Mouse (Mus musculus) spleen, adult 2 months (tissue): ENCODE data around the gene Gramd2. TPM values are rescaled to one million over a fixed set of nuclear protein-coding genes. Genes with fewer than 3 reads are reported as not detected.

Experiments
- DNase-seq, 2 experiments: peaks; one replicate each; pipeline versions ENCODE4 v3.0.0 to v3.0.0-alpha.2; 2012 to 2021; ENCODE audit warnings: low spot score in 2 of 2, low read depth in 1 of 2
- H3K27ac ChIP-seq: fragments of 200-500 bp; 2 replicates; pipeline ENCODE4 v1.5.1; 2012; ENCODE audit warnings: low read length, inconsistent platforms; ENCODE audit not compliant: insufficient read depth
- H3K27me3 ChIP-seq: fragments of 200-500 bp; 2 replicates; pipeline ENCODE4 v1.6.1; 2012; ENCODE audit warnings: mild to moderate bottlenecking, moderate library complexity, low read length, inconsistent platforms; ENCODE audit not compliant: control insufficient read depth, insufficient read depth
- H3K36me3 ChIP-seq: fragments of 200-500 bp; 2 replicates; pipeline ENCODE4 v1.6.1; 2012; ENCODE audit warnings: mild to moderate bottlenecking, low read length, inconsistent platforms; ENCODE audit not compliant: control insufficient read depth, insufficient read depth
- H3K4me1 ChIP-seq: fragments of 200-500 bp; 2 replicates; pipeline ENCODE4 v1.6.1; 2011; ENCODE audit warnings: inconsistent platforms; ENCODE audit not compliant: control insufficient read depth, insufficient read depth, insufficient read length
- H3K4me3 ChIP-seq: fragments of 200-500 bp; 2 replicates; pipeline ENCODE4 v1.5.1; 2011; ENCODE audit warnings: mild to moderate bottlenecking, inconsistent platforms; ENCODE audit not compliant: insufficient read depth, insufficient read length; ENCODE audit errors: extremely low read depth
- CTCF ChIP-seq: fragments of 200-500 bp; IDR thresholded peaks from 2 replicates; pipeline ENCODE4 v1.5.1; 2011; ENCODE audit warnings: mild to moderate bottlenecking, inconsistent platforms; ENCODE audit not compliant: insufficient read depth, insufficient read length, insufficient replicate concordance; ENCODE audit errors: extremely low read depth
- POLR2A ChIP-seq: fragments of 200-500 bp; IDR thresholded peaks from 2 replicates; pipeline ENCODE4 v1.6.1; 2011; ENCODE audit warnings: low read depth, low read length, inconsistent platforms
- WGBS: fragments of 180-500 bp; shearing (Covaris S2); methylation state at CpG from one replicate; pipeline ENCODE4 v1.1.7; 2018; 5-methylcytosine and 5-hydroxymethylcytosine counted together
- polyA plus RNA-seq: library from polyadenylated mRNA; depleted of rRNA; stranded (reverse); fragments of >200 nt; gene quantifications from 2 replicates; pipeline ENCODE4 v1.2.3, GENCODE M21; 2012

Gene Gramd2
- polyA plus RNA-seq, 1 experiment = 1.1 TPM

DNA sequence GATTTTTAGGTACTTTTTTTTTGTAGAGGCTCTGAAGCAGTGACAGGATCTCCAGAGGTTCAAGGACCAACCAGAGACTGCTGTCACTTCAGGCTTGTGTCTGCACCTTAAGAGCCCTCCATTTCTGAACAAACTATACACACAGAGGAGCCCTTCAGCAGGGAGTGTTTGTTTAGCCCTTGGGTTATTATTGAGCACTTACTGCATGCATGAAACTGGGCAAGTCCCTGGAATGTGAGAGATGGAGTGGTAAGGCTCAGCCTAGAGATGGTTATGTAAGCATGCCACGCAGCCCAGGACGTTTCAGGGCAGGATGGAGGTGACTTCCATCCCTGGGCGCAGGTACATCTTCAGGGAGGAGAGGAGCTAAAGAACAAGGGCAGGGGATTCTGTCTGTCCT lies 16.4 kb downstream of the Gramd2 start:
- DNase-seq = no peak
- H3K27me3 ChIP-seq = no peaks in the 10 kb centered on the region
- WGBS = 87% methylated on average over 3 of the region's 3 CpGs

DNA sequence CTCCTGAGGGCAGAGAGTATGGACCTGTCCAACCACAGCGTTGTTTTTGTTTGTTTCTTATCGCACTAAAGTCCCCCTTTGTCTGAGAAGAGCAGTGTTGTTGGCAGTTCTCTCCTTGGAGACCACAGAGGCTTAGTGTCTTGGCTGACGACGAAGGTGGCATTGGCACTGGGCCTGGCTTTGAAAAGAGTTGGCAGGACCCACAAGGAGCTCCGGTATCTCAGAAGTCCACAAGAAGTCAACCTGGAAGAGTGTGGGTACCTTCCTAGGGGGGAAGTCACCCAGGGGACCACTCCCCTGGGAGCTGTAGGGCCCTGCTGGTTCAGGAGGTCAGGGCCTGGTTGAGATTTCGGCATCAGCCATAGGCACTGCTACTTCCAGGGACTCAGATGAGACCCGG lies 21.1 kb downstream of the Gramd2 start:
- Histone ChIP-seq H3K36me3 (no peaks in the 10 kb centered on the region), H3K27ac (no peak overlapping the region), H3K27me3 (no peaks in the 10 kb centered on the region), H3K4me3 (no peak overlapping the region), H3K4me1 (no peaks in the 10 kb centered on the region)
- WGBS = 92% methylated on average over 7 of the region's 7 CpGs
- no peak for TF ChIP-seq CTCF
- TF ChIP-seq POLR2A = no peak
- DNase-seq = no peak

More for the DNA sequence above, 16.4 kb downstream of the Gramd2 start:
- no peak for TF ChIP-seq CTCF
- TF ChIP-seq POLR2A = no peak
- Histone ChIP-seq H3K4me1 (no peaks in the 10 kb centered on the region), H3K27ac (no peak overlapping the region), H3K4me3 (no peak overlapping the region), H3K36me3 (no peaks in the 10 kb centered on the region)

DNA sequence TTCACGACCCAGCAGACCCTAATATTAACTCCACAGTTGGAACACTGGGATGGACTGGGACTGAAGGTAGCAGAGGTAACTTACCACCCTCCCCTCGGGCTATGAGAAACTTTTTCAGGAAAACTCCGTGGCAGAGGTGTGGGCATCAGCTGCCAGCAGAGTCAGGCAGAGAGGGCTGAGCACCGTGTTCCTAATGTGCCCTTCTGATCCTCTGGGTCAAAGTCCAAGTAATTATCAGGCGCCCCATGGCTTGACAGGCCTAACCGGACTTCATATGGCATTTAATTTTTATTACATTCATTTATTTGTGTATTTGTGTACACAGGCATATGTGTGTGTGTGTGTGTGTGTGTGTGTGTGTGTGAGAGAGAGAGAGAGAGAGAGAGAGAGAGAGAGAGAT lies 23.2 kb downstream of the Gramd2 start:
- Histone ChIP-seq H3K4me3 (no peak overlapping the region), H3K4me1 (no peaks in the 10 kb centered on the region), H3K36me3 (no peaks in the 10 kb centered on the region), H3K27ac (no peak overlapping the region), H3K27me3 (no peaks in the 10 kb centered on the region)
- DNase-seq = no peak
- 89% methylated on average over 6 of the region's 6 CpGs for WGBS
- TF ChIP-seq CTCF = no peak
- no peak for TF ChIP-seq POLR2A

DNA sequence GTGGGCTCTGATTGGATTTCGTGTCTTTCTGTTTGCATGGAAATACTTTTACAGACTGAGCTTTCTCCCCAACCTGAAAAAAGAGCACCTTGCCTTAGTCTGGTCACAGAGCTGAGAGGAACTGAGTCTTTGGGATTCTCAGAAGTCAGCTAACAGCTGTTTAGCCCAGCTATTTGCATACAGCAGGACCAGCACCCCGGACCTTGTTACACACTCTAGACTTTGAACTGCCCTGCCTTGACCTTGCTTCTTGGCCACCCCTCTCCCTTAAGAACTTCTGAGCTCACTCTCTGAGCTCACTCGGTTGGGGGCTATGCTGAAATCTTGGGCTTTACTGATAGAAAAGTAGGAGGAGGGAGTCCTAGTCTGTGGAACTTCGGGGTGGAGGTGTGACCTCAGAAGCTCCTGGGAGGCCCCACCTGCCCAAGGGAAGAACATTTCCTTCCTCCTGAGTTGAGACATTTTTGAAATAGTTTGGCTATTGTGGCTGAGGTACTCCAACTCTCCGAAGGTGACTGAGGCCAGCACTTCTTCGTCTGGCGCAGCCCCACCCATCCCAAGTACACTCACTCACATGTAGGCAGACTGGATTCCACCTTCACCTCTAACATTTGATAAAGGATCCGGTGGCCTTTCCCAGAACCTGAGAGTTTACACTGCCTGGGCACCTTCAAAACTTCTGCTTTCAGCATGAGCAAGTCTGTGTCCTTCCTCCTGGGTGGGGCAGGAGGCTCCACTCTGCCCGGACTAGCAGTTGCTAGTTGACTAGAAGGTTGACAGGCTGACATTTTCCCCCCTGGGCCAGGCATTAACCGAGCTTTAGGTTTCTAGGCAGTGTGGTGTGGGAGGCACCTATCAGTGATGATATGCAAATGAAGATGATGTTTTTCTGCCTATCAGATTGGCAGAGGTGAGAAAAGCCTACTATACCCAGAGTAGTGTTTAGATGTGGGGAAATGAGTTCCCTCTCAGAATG lies 27.2 kb downstream of the Gramd2 start:
- WGBS = 51% methylated on average over 10 of the region's 10 CpGs
- Histone ChIP-seq H3K4me1 (no peaks in the 10 kb centered on the region), H3K27ac (no peak overlapping the region), H3K36me3 (no peaks in the 10 kb centered on the region), H3K27me3 (no peaks in the 10 kb centered on the region), H3K4me3 (no peak overlapping the region)
- TF ChIP-seq POLR2A = no peak
- TF ChIP-seq CTCF = no peak
- no peak for DNase-seq

DNA sequence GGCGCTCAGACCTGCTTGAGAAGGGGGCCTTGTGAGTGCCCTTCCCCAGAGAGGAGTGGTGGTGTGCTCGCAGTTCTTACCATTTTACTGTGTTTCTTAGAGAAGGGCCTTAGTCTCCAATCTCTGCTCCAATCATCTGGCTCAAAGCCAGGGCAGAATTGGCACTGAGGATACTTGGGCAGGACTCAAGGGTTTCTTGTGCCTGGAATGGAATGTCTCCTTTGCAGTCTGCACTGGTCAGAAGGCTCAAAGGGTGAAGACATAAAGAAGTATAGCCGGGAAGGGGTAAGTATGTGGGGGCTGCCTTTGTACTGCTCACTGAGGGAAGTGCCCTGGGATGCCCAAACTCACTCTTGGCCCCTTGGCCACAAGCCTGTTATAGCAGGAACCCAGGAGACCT lies 29.3 kb downstream of the Gramd2 start:
- no peak for TF ChIP-seq CTCF
- no peak for TF ChIP-seq POLR2A
- Histone ChIP-seq H3K4me3 (no peak overlapping the region), H3K27ac (no peak overlapping the region), H3K4me1 (no peaks in the 10 kb centered on the region), H3K36me3 (no peaks in the 10 kb centered on the region), H3K27me3 (no peaks in the 10 kb centered on the region)
- no peak for DNase-seq
- WGBS = 84% methylated on average over 3 of the region's 3 CpGs

DNA sequence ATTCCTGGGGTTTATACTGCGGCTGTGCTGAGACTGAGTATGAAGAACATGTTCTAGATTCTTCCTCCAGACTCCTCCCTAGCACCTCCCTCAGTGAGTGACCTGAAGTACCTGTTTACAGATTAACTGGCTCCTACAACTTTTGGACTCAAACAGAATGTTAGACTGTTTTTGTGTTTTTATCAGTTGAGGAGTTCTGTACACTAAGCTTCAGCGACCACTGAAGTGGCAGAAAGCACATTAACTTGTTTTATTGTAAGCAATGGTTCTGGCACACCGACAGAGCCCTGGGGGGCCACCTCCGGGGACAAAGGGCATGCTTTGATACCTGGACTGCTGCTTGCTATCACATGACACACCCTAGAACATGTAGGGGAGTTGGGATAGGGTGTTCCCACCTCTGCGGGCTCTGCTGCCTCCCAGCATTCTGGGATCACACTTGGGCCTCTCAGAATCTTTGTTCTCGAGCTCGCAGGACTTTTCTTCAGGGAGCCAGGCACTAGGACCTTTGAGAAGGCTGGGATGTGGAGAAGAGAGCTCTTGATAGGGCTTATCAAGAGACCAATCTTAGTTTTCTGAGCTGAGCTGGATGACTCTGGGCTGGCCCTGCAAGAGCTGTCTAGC lies 36.4 kb downstream of the Gramd2 start:
- H3K4me1 ChIP-seq = no peaks in the 10 kb centered on the region
- no peaks in the 10 kb centered on the region for H3K36me3 ChIP-seq
- H3K27ac ChIP-seq = no peak overlapping the region
- H3K4me3 ChIP-seq = no peak overlapping the region
- no peak for TF ChIP-seq POLR2A
- TF ChIP-seq CTCF = no peak
- no peaks in the 10 kb centered on the region for H3K27me3 ChIP-seq
- 82% methylated on average over 7 of the region's 7 CpGs for WGBS
- no peak for DNase-seq

DNA sequence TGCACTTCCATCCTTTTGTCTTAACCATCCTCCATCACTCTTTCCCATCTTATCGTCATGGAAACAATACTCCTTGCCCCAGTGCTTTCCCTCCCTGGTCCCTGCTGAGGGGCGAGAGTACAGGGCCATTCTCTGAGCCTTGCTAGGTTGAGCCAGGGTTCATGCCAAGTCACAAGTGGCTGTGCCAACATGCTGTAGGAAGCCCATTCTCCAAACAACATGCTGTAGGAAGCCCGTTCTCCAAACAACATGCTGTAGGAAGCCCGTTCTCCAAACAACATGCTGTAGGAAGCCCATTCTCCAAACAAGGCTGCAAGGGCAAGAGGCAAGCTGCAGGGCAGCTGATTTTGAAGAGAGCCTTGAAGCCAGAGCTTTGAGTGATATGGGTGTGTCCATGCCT lies 38.3 kb downstream of the Gramd2 start:
- DNase-seq = no peak
- no peaks in the 10 kb centered on the region for H3K36me3 ChIP-seq
- TF ChIP-seq POLR2A (no peak), CTCF (no peak)
- WGBS = 89% methylated on average over 4 of the region's 4 CpGs
- H3K27ac ChIP-seq = no peak overlapping the region
- H3K27me3 ChIP-seq = no peaks in the 10 kb centered on the region
- H3K4me3 ChIP-seq = no peak overlapping the region
- no peaks in the 10 kb centered on the region for H3K4me1 ChIP-seq
